Mouse (Mus musculus) lung, embryonic 14.5 days (tissue): ENCODE measurements around the gene Sin3a. TPM values are rescaled to one million over a fixed set of nuclear protein-coding genes. Genes with fewer than 3 reads are reported as not detected.

ENCODE experiments used
- ATAC-seq: fragments of 200-750 bp; cut with Nextera tagmentation; 2 replicates; pipeline ENCODE4 v1.8.0; 2017; ENCODE audit warnings: mild to moderate bottlenecking, moderate TSS enrichment, moderate library complexity; ENCODE audit not compliant: insufficient read depth
- DNase-seq: peaks from one replicate; pipeline ENCODE4 v3.0.0-alpha.2; 2015
- H3K27ac ChIP-seq: fragments of 300-500 bp; sonication (generic); 2 replicates; pipeline ENCODE4 v1.5.1; 2014; ENCODE audit warnings: low read depth, mild to moderate bottlenecking, moderate library complexity
- H3K27me3 ChIP-seq: fragments of 300-500 bp; sonication (generic); 2 replicates; pipeline ENCODE4 v1.6.1; 2014; ENCODE audit warnings: low read length, control low read depth; ENCODE audit not compliant: insufficient read depth
- H3K36me3 ChIP-seq: fragments of 300-500 bp; sonication (generic); 2 replicates; pipeline ENCODE4 v1.6.1; 2014; ENCODE audit warnings: control low read depth; ENCODE audit not compliant: insufficient read depth
- H3K4me1 ChIP-seq: fragments of 300-500 bp; sonication (generic); 2 replicates; pipeline ENCODE4 v1.6.1; 2014; ENCODE audit warnings: antibody characterized with exemption, control low read depth; ENCODE audit not compliant: insufficient read depth
- H3K4me2 ChIP-seq: fragments of 300-500 bp; sonication (generic); 2 replicates; pipeline ENCODE4 v1.6.1; 2014; ENCODE audit warnings: mild to moderate bottlenecking
- H3K4me3 ChIP-seq: fragments of 300-500 bp; sonication (generic); 2 replicates; pipeline ENCODE4 v1.5.1; 2014; ENCODE audit warnings: low read depth, low read length
- H3K9ac ChIP-seq: fragments of 300-500 bp; sonication (generic); 2 replicates; pipeline ENCODE4 v1.6.1; 2014
- H3K9me3 ChIP-seq: fragments of 300-500 bp; sonication (generic); 2 replicates; pipeline ENCODE4 v1.6.1; 2016; ENCODE audit warnings: low read depth, low read length, control low read depth
- CTCF ChIP-seq: IDR thresholded peaks from 2 replicates; pipeline ENCODE4 v1.5.1; 2016; ENCODE audit warnings: antibody characterized with exemption, low read depth
- WGBS: fragments of 180-500 bp; shearing (Covaris S2); extraction: QIAGEN DNeasy Blood & Tissue Kit; methylation state at CpG from one replicate; pipeline ENCODE4 v1.1.7; 2014; 5-methylcytosine and 5-hydroxymethylcytosine counted together
- polyA plus RNA-seq: library from polyadenylated mRNA; unstranded; fragments of >200 nt; fragmentation: Nextera tagmentation; extraction: Ambion mirVana; gene quantifications from 2 replicates; pipeline ENCODE4 v1.2.1, GENCODE M21; 2014

The Sin3a gene
- polyA plus RNA-seq, 1 experiment from 2014 or later = 52.1 TPM

- Histone ChIP-seq H3K4me2 (peak overlapping the region; percentile 78), H3K36me3 (no peaks in the 10 kb centered on the region), H3K9ac (peak overlapping the region; percentile 74), H3K4me3 (peak overlapping the region; percentile 95), H3K27ac (peak overlapping the region; percentile 99), H3K9me3 (no peaks in the 10 kb centered on the region), H3K4me1 (no peaks in the 10 kb centered on the region), H3K27me3 (no peaks in the 10 kb centered on the region)
- under 1% methylated on average over 40 of the region's 40 CpGs for WGBS
- DNase-seq = no peak
- no peak for TF ChIP-seq CTCF
- no peak for ATAC-seq
Measured at GRCm38 (mm10) chr9:57072526-57072988, 717 bp downstream of the Sin3a start.

DNA sequence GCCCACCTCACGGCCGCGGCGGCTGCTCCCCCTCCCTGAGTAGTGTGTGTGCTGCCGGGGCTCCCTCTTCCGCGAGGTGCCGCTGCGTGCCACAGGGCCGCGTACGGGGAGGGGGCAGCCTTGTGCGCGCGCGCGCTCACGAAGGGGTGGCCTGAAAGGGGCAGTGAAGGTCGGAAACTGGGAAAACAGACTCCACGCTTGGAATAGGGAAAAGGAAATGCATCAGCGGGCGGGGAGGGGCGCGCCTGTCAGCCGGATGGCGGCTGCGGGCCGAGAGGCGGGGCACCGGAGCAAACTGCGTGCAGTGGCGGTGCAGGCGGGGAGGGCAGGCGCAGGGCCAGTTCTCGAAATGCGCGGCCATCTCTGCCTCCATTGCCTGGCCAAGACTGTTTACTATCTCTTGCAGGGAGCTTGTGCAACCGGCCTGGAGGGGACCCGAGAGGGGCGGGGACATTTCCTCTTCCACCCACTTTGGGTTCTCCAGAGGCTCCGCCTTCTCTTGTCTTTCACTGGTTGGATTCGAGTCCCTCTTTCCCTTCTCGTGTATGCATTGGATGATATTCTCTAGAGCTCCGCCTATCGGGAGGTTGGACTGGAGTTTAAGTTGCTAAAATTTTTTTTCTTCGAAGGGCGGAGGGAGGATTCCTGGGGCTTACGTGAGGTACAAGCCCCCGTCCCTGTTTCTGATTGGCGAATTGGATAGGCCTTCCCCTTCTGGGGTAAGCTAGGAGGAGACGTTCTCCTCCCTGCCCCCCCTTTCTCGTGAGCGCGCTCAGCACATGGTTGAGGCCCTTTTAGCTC, 1.3 kb downstream of the Sin3a start:
- no peaks in the 10 kb centered on the region for H3K4me1 ChIP-seq
- H3K36me3 ChIP-seq = no peaks in the 10 kb centered on the region
- peak; percentile 100 for DNase-seq
- H3K4me2 ChIP-seq = peak overlapping the region; percentile 78
- peak; percentile 60 for TF ChIP-seq CTCF
- peak overlapping the region; percentile 74 for H3K9ac ChIP-seq
- H3K9me3 ChIP-seq = no peaks in the 10 kb centered on the region
- under 1% methylated on average over 54 of the region's 54 CpGs for WGBS
- peak; percentile 75 for ATAC-seq
- peak overlapping the region; percentile 99 for H3K27ac ChIP-seq
- no peaks in the 10 kb centered on the region for H3K27me3 ChIP-seq
- peak overlapping the region; percentile 95 for H3K4me3 ChIP-seq

GRCm38 (mm10) chr9:57073790-57074094, 1.9 kb downstream of the Sin3a start:
- Histone ChIP-seq H3K27me3 (no peaks in the 10 kb centered on the region), H3K9me3 (no peaks in the 10 kb centered on the region), H3K9ac (peak overlapping the region; percentile 69), H3K4me1 (no peaks in the 10 kb centered on the region), H3K4me3 (peak overlapping the region; percentile 95), H3K27ac (peak overlapping the region; percentile 97), H3K4me2 (peak overlapping the region; percentile 78), H3K36me3 (0 out of 2 replicates have a peak, but pooled peaks cover 2% of the 10 kb centered on the region)
- under 1% methylated on average over 15 of the region's 15 CpGs for WGBS
- DNase-seq (no peak), ATAC-seq (no peak)
- no peak for TF ChIP-seq CTCF

DNA sequence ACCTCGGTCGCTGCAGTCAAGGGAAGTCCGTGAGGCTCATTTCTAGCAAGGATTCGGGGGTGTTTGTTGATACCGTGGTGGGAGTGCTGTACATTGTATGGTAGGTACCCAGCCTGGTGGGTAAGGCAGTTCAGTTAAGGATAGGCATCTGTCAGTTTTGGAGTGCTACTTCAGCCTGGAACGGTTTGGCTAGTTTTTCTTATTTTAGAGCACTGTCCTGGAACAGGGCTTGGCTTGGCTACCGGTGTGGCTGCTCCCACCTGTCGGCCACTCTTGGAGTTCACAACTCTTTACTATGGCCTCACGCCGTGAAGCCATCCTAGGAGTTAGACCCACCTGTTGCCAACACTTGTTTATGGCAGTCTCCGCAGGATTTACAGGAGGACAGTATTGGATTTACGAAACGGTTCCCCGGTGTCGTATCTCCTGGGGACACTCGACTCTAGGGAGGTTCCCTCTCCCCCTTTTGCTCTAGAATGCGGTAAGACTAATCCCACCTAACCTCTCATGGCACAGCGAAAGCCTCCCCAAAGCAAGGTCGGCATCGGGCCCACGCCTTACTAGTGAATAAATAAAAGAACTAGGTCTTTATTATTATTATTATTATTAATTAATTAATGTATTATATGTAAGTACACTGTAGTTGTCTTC, 2.5 kb downstream of the Sin3a start:
- peak; percentile 44; the same call in 1 of the 2 replicates for TF ChIP-seq CTCF
- 4% methylated on average over 21 of the region's 21 CpGs for WGBS

DNA sequence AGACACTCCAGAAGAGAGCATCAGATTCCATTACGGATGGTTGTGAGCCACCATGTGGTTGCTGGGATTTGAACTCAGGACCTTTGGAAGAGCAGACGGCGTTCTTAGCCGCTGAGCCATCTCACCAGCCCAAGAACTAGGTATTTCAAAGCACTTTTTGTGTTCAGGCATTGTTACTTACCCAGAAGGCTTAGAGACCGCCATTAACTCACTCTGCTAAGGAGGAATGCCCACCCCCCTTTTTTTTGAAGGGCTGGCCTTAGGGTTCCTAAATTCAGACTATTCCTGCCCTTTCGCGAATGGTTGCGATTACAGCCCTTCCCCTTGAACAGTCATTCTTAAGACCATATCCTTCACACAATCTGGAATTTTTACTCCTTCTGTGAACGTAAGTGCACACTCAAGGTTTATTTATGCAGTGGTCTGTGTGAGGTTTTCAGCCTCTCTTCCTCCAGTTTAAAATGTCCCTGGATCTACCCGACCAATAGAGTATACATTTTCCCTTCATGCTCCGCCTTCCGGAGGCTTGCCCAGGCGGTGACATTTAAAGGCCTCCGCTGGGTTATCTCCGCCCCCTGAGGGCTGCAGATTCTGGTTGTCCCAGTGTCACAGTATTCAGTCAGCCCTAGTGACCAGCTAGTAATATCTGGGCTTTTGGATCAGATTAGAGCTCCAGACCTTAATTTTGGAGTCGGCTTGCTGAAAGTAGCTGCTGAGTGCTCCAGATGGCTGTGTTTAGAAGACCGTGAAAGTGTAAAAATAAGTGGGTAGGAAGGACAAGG, 3.2 kb downstream of the Sin3a start:
- Histone ChIP-seq H3K27me3 (no peaks in the 10 kb centered on the region), H3K36me3 (0 out of 2 replicates have a peak, but pooled peaks cover 3% of the 10 kb centered on the region), H3K4me3 (peak overlapping the region; percentile 95), H3K27ac (peak overlapping the region; percentile 97), H3K9me3 (no peaks in the 10 kb centered on the region), H3K4me2 (peak overlapping the region; percentile 78), H3K4me1 (no peaks in the 10 kb centered on the region), H3K9ac (peak overlapping the region; percentile 69)
- WGBS = 4% methylated on average over 17 of the region's 17 CpGs
- TF ChIP-seq CTCF = 0 out of 2 replicates have a peak, but pooled peaks have one; percentile 6
- ATAC-seq (no peak), DNase-seq (peak; percentile 91)

More for the DNA sequence above, 2.5 kb downstream of the Sin3a start:
- ATAC-seq (no peak), DNase-seq (peak; percentile 56)
- Histone ChIP-seq H3K4me3 (peak overlapping the region; percentile 95), H3K9ac (peak overlapping the region; percentile 69), H3K27me3 (no peaks in the 10 kb centered on the region), H3K9me3 (no peaks in the 10 kb centered on the region), H3K4me2 (peak overlapping the region; percentile 78), H3K36me3 (0 out of 2 replicates have a peak, but pooled peaks cover 3% of the 10 kb centered on the region), H3K4me1 (no peaks in the 10 kb centered on the region), H3K27ac (peak overlapping the region; percentile 97)

GRCm38 (mm10) chr9:57075681-57076381, 4.0 kb downstream of the Sin3a start:
- peak overlapping the region; percentile 95 for H3K4me3 ChIP-seq
- no peak for TF ChIP-seq CTCF
- ATAC-seq (peak; percentile 84), DNase-seq (peak; percentile 100)
- H3K9ac ChIP-seq = peak overlapping the region; percentile 69; the same call in 1 of the 2 replicates
- H3K36me3 ChIP-seq = 0 out of 2 replicates have a peak, but pooled peaks cover 7% of the 10 kb centered on the region
- H3K4me1 ChIP-seq = no peaks in the 10 kb centered on the region
- no peaks in the 10 kb centered on the region for H3K9me3 ChIP-seq
- under 1% methylated on average over 42 of the region's 43 CpGs for WGBS
- peak overlapping the region; percentile 82 for H3K4me2 ChIP-seq
- no peaks in the 10 kb centered on the region for H3K27me3 ChIP-seq
- H3K27ac ChIP-seq = peak overlapping the region; percentile 98
